Mouse (Mus musculus): ENCODE data around the gene Ccl27a.
"Not testable (repeated sequence)": the region's sequence is repeated elsewhere in the genome, so short reads cannot be mapped to it uniquely, and the experiment has no call there.

Gene Ccl27a

GRCm38 (mm10) chr4:41774002-41774401, at the start of gene Ccl27a:
Ccl27a (minus strand) TSS chr4:41774247.
- in situ Hi-C loops (cut with MboI): not testable (repeated sequence)

- in situ Hi-C loops (cut with MboI): not testable (repeated sequence)
These were observed 9.2 kb upstream of the Ccl27a start for GRCm38 (mm10) chr4:41783197-41783596.

DNA sequence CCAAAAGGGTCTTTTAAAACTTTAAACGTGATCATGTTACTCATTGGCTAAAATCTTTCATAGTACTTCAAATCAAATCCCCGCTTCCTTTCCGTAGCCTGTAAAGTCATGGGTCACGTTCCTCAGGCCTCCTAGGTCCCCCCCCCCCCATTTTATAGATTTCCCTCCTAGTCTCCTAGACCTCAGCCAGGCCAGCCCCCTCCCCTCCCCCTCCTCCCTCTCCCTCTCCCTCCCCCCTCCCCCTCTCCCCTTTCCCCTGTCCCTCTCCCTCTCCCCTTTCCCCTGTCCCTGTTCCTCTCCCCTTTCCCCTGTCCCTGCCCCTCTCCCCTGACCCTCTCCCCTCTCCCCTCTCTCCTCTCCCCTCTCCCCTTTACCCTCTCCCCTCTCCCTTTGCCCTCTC, 8.7 kb upstream of the Ccl27a start:
- in situ Hi-C loops (cut with MboI): not testable (repeated sequence)

DNA sequence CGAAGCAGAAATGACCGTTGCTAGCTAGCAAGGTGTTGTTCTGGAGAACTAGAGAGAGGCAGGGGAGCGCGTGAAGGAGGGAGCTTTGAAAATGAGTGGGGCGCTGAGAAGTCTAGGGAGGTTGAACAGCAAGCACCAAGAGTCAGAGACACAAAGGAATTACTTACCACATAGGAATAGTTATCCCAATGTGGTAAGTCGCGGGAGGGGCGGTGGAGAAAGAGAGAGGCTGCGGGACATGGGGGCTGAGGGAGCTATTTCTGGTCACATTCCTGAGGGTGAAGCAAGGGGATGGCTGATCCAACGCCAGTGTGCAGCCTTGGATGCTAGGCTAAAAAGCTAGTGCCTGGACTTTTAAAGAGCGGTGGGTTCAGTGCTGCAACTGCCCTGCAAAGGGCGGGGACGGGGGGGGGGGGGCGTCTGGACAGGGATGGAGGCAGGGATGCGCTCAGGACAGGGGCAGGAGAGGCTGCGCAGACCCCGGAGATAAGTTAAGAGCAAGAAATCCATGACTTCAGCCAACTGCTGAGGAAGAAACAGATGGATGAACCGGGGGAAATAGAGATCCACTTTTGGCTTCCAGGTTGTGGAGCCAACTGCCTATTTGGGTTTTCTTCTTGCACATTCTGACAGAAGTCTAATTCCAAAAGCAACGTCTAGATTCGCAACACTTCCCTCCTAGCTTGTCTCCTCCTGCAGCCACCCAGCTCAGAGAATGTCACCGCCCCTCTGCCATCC, 7.9 kb upstream of the Ccl27a start:
- in situ Hi-C loops (cut with MboI): not testable (repeated sequence)

DNA sequence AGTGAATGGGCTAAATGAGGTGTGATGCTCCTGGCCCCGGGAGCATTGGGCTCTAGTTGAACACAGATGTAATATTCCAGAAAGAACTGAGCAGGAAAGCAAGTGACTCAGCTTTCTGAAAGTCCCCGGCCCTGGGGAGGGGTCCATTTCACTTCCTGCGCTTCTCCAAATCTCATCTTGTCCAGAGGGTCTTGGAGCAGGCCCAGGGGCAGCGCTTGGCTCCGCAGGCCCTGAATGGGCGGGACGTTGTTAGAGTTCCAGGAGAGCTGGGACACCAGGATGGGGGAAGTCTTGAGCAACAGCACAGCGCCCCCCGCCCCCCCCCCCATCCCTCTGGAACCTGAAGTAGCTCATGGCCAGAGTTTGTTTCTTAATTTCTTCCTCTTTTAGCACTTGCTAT, 7.2 kb upstream of the Ccl27a start:
- in situ Hi-C loops (cut with MboI): not testable (repeated sequence)

- in situ Hi-C loops (cut with MboI): not testable (repeated sequence)
These were observed 1.8 kb upstream of the Ccl27a start for GRCm38 (mm10) chr4:41775840-41776239.

- in situ Hi-C loops (cut with MboI): not testable (repeated sequence)
These were observed 459 bp upstream of the Ccl27a start for GRCm38 (mm10) chr4:41774506-41774905.

DNA sequence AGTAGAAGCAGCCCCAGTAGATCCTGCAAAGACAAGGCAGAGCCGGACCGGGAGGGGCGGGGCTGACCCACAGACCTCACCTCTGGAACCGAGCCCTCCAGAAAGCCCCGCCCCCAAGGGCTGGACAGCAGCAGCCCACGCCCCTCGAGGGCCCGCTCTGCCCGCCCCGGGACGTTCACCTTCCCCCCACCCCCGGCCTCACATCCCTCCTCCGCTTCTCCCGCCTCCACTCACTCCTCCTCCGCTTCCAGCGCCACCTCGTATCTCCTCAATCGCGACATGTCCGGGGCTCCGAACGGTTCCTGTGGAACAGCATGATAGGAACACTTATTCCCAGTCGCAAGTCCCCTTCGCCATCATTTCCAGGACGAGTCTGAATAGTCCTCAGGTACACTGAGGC, 545 bp downstream of the Ccl27a start:
- in situ Hi-C loops (cut with MboI): not testable (repeated sequence)

DNA sequence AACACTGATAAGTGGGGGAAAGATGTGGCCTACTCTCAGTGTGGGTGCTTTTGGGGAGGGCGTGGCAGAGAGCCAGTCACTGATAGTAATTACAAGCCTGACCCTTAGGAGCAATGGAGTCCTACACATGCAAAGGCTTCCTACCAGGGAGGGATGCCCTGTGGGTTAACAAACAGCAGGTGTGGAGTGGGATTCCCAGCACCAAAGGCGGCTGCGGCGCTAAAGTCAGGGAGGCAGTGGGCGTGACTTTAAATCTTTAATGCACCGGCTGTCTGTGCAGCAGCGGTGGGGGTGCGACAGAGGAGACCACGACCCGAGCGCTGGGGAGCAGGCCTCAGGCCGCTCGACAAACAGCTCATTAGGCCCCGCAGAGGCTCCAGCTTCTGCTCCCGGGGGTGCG, 1.1 kb downstream of the Ccl27a start:
- in situ Hi-C loops (cut with MboI): not testable (repeated sequence)

DNA sequence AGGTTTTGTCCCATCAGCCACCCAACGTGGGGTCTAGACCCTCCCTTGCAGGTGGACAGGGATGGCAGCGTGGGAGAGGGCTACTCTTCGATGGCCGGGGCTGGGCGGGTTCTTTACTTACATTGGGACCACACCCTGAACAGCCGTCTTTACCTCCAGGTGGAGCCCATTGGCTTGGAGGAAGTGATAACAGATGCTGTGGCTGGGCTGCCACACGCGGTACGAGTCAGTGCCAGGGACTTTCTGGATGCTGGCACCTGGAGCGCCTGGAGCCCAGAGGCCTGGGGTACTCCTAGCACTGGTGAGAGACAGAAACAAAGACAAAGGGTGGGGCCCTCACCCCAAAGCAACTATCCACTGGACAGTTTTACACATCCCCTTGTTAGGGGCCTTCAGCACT, 6.7 kb downstream of the Ccl27a start:
- in situ Hi-C loops (cut with MboI): not testable (repeated sequence)

DNA sequence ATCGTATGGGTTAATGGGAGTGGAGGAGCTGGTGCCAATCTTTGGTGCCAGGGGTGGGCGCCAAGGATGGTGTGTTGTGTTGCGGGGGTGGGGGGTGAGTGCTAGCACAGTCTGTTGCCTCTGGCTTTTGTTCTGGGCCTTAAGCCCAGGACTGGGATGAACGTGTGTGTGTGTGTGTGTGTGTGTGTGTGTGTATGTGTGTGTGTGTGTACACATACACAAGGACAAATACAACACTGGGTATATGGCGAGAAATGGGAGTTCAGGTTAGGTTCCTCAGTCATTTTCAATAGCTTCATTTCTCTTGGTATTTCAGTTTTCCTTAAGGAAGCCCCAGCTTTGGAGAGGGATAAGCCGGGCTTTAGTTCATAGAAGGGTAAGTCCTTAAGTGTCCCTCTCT, 10.9 kb downstream of the Ccl27a start:
- in situ Hi-C loops (cut with MboI): not testable (repeated sequence)

DNA sequence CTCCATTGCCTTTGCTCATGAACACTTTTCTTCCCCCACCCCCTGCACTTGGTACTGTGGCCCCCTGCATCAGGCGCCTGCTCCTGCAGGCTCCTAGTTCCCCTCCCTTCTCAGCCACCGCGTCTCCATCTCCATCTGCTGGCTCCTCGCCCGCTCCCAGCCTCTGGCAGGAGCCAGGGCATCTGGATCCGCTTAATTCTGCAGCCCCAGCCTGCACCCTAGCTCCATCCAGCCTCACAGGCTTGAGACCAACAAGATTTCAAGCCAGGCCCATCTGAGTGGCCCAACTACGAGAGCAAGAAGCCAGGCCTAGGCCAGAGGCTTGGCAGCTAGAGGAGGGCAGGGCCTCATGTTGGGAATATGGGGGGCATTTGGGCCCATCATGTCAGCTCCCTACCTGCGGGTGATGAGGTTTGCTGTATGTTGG, 11.3 kb downstream of the Ccl27a start:
- in situ Hi-C loops (cut with MboI): not testable (repeated sequence)

- in situ Hi-C loops (cut with MboI): no loop called here
These were observed 11.9 kb downstream of the Ccl27a start for GRCm38 (mm10) chr4:41762099-41762687.

GRCm38 (mm10) chr4:41761680-41762079, 12.4 kb downstream of the Ccl27a start:
- in situ Hi-C loops (cut with MboI): no loop called here

- in situ Hi-C loops (cut with MboI): no loop called here
These were observed 13.1 kb downstream of the Ccl27a start for GRCm38 (mm10) chr4:41760911-41761310.

- in situ Hi-C loops (cut with MboI): no loop called here
These were observed 13.7 kb downstream of the Ccl27a start for GRCm38 (mm10) chr4:41760288-41760721.

DNA sequence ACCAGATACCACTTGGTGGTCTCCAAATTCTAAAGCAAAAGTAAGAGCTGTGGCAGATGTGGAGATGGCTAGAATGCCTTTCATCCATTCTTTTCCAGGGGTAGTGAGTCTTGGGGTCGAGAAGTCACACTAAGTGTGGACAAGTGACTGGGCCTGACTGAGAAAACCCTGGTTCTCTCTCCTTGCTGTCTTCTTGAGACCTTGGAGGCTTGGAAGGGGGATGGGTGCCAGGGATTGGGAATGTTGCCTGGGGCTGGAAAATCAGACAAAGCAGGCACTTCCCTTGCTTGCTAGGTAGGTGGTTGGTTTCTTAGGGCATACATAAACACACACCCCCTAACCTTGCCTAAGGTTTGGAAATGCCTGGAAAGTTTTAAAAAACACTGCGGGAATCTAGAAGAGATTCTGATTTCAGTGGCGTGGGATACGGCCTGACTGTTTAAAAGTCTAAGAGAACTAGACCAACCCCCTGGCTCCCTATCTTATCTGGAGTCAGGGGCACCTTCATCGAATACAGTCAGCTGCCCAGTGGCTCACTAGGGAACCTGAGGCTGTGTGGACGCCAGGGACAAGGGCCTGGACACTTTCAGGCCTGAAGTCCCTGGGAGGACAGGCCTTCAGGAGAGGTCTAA, 14.3 kb downstream of the Ccl27a start:
- in situ Hi-C loops (cut with MboI): no loop called here

DNA sequence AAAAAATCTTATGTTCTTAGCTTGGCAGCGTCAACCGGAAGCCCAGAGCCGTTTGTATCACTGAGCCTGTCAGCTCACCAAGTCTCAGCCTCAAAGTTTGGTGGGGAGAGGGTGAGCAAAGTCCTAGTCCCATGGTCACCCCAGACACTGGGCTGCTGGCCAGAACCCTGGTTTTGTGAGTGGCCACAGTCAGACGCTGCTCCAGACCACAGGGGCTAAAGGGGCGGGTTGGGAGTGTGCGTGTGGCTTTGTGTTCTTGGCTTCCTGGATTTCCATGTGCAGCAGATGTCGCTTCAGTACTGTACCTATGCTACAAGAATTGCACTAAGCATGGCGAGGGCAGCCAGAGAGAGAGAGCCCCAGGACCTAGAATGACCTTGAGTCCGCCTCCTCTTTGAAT, 14.8 kb downstream of the Ccl27a start:
- in situ Hi-C loops (cut with MboI): no loop called here

- in situ Hi-C loops (cut with MboI): no loop called here
These were observed 15.3 kb downstream of the Ccl27a start for GRCm38 (mm10) chr4:41758701-41759100.

DNA sequence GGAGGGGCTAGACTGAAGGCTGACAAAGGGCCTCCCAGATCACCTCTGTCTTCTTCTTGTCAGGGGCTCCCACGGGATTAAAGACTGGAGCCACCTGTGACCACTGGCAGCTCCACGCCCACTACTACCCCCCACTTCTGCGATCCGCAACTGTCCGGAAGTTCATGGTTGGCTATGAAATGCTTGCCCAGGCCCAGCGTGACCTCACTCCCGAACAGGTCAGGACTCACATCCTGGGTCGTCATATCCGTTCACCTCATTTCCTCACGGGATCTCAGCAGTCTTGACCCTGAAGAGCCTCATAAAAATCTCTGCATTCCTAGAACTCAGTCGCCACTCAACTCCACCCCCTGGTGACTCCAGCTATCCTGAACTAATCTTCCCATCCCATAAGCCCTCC, 16.0 kb downstream of the Ccl27a start:
- in situ Hi-C loops (cut with MboI): no loop called here

DNA sequence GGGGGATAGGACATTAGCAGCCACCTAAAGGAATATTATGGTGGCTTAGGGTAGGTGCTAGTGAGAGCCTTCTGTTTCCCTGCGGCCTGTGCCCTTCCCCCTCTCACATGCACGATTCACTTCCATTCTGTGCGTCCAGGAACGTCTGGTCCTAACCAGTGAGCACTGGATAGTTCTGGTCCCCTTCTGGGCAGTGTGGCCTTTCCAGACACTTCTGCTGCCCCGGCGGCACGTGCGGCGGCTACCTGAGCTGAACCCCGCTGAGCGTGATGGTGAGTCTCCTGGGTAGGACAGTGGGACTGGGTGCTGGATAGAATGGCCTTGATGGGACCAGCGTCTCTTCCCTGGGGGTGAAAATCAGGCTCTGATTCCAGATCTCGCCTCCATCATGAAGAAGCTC, 16.7 kb downstream of the Ccl27a start:
- in situ Hi-C loops (cut with MboI): no loop called here

DNA sequence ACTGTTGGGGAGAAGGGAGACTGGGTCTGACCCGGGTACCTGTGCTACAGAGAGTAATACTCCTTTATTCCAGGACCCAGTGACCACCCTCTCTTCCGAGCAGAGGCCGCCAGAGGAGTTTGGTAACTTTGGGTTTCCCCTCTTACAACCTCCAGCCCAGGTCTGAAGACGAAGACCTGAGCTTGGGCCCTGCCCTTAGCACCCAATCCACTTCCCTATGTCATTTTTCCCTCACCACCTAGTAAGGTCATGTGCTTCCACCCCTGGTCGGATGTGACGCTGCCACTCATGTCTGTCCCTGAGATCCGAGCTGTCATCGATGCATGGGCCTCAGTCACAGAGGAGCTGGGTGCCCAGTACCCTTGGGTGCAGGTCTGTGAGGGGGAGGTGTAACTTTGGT, 17.6 kb downstream of the Ccl27a start:
- in situ Hi-C loops (cut with MboI): no loop called here
